Mouse (Mus musculus): ENCODE measurements around the gene Pgpep1. TPM values are rescaled to one million over a fixed set of nuclear protein-coding genes. Genes with fewer than 3 reads are reported as not detected.

Pgpep1 gene
- polyA plus RNA-seq, 1 experiment from 2014 or later: 50.5 TPM

DNA sequence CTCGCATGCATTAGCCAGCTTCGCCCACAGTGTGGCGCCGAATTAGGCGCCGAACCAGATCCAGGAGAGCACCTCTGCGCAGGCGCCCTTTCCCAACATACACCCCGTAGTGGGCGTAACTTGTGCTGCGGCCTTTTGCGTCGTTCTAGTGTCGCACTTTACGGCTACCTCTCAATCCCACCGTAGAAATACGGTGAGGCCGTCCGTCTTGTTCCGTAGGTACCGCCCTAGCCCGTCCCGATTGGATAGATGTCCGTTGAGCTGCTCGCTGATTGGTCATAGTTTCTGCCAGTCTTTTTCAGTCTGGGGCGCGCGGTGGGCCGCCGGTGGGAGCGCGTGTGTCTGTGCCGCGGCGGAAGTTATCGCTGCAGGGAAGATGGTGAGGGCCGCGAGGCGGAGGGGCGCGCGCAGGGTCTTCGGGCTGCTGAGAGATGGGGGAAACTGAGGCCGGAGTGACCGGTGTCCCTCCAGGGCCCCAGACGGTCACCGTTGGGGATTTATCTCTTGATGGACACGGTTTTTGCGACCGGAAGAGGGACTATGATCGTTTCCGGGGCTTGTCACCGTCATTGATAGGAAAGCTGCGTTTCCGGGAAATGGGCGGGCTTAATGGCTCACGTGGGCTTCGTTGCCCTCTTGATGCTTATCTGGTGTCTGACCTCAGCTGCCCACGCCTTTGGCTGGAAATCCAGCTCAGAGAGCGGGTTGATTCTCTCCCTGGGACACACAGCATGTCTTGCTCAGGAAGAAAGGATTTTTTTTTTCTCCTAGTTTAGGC, 13.1 kb upstream of the Pgpep1 start, which contains the start of gene Lsm4:
TSS of gene Lsm4 (plus strand) at position 170 of the 778 bp plus-strand sequence.
- H3K4me3 ChIP-seq: peak within 1 kb of the TSS; percentile 68
- peaks cover 18% of the 10 kb centered on the region for H3K4me1 ChIP-seq
- peak within 1 kb of the TSS; percentile 68 for H3K4me2 ChIP-seq
- peak within 1 kb of the TSS; percentile 80 for H3K9ac ChIP-seq
- H3K36me3 ChIP-seq: peaks cover 20% of the 10 kb centered on the region
- peak; percentile 95 for ATAC-seq (ENCODE audit: insufficient number of reproducible peaks, insufficient read depth, low FRiP score, low TSS enrichment, low read depth)
- no peaks in the 10 kb centered on the region for H3K27me3 ChIP-seq
- WGBS: under 1% methylated on average over 60 of the region's 60 CpGs
- H3K9me3 ChIP-seq: no peaks in the 10 kb centered on the region
- peak within 1 kb of the TSS; percentile 95 for H3K27ac ChIP-seq

DNA sequence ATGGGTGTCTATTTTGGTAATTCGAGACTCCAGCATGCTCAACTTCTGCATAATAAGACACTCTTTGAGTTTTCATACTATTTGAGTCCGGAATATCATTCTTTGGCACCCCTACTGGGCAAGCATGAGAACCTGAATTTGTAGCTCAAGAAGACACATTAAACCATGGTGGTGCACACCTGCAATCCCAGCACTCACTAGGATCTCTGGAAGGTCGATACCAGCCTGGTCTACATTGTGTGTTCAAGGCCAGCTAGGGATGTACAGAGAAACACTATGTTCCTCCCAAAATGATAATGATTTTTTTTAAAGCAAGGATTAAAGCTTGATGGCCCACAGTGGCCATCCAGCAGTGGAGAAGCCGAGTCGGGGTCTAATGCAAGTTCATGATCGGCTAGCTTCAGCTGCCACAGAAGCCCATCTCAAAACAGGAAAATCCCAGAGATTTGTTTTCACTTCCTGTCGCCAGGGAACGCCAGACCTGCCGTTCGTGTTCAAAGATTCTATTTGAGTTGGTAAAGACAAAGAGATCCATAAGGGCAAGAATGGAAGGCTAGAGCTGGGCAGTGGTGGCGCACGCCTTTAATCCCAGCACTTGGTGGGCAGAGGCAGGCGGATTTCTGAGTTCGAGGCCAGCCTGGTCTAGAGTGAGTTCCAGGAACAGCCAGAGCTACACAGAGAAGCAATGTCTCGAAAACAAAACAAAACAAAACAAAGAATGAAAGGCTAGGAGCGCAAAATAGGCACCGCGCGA, 12.3 kb upstream of the Pgpep1 start:
- H3K4me3 ChIP-seq: peak overlapping the region; percentile 68
- no peaks in the 10 kb centered on the region for H3K9me3 ChIP-seq
- WGBS: 39% methylated on average over 19 of the region's 19 CpGs
- peak overlapping the region; percentile 89 for H3K27ac ChIP-seq
- H3K36me3 ChIP-seq: peaks cover 13% of the 10 kb centered on the region
- H3K27me3 ChIP-seq: no peaks in the 10 kb centered on the region
- peaks cover 18% of the 10 kb centered on the region for H3K4me1 ChIP-seq
- H3K9ac ChIP-seq: peak overlapping the region; percentile 71
- H3K4me2 ChIP-seq: peak overlapping the region; percentile 68
- ATAC-seq (ENCODE audit: insufficient number of reproducible peaks, insufficient read depth, low FRiP score, low TSS enrichment, low read depth): no peak; the same call in 1 of the 2 replicates

DNA sequence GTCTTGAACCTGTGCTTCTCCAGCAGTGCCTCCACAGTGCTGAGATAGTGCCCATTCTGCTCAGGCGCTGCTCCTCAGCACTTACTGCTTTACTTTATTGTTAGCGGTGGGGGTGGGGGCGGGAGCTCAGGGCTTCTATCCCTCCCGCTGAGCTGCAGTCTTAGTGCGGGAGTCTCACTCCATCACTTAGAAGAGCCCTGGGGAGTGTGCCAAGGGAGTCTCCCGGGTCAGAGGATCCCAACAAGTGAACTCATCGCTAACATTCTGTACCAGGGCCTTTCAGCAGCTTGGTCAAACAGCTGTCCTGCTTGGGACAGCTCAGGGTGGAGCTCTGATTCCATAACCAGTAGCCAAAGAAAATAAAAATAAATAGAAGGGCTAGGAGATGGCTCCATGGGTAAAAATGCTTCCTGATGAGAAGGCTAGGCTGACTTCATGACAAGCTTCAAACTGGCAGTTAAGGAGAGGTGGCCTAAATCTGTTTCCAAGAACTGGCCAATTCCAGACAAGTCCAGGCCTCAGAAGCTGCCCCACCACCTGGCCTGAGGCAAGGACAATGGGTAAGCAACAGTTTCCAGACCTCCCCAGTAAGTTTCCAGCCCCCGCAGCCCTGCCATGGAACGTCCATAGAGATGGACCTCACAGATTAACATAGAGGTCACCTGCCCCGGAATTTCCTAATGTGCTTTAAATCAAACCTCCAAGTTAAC, 11.6 kb upstream of the Pgpep1 start:
- Histone ChIP-seq H3K27ac (no peak overlapping the region), H3K9ac (0 out of 2 replicates have a peak overlapping the region, but pooled peaks have one; percentile 16), H3K4me3 (no peak overlapping the region), H3K4me1 (peaks cover 18% of the 10 kb centered on the region), H3K4me2 (no peak overlapping the region), H3K9me3 (no peaks in the 10 kb centered on the region), H3K27me3 (no peaks in the 10 kb centered on the region), H3K36me3 (peaks cover 8% of the 10 kb centered on the region; the same call in 1 of the 2 replicates)
- ATAC-seq (ENCODE audit: insufficient number of reproducible peaks, insufficient read depth, low FRiP score, low TSS enrichment, low read depth): no peak
- WGBS: 66% methylated on average over 10 of the region's 10 CpGs

DNA sequence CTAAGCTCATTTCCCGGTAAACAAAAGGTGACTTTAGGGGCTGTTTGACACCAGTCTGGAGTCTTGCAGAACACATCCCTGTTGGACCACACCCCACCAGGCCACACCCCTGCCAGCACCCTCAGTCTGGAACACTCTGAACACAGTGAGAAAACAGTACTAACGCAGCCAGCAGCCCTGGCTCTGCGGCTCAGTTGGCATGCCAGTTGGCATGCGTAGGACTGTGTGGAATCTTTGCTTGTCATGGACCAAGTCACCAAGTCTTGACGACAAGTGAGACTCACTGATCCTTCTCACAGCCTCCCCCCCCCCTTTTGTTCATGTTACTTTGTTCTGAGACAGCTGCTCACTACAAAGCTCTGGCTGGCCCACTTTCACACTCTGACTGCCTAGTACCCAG, 6.9 kb upstream of the Pgpep1 start:
- H3K27ac ChIP-seq: no peak overlapping the region
- WGBS: 71% methylated on average over 5 of the region's 5 CpGs
- H3K4me1 ChIP-seq: no peaks in the 10 kb centered on the region
- no peak overlapping the region for H3K9ac ChIP-seq
- ATAC-seq (ENCODE audit: insufficient number of reproducible peaks, insufficient read depth, low FRiP score, low TSS enrichment, low read depth): no peak
- H3K4me3 ChIP-seq: no peak overlapping the region
- H3K9me3 ChIP-seq: no peaks in the 10 kb centered on the region
- H3K27me3 ChIP-seq: no peaks in the 10 kb centered on the region
- no peak overlapping the region for H3K4me2 ChIP-seq
- no peaks in the 10 kb centered on the region for H3K36me3 ChIP-seq

DNA sequence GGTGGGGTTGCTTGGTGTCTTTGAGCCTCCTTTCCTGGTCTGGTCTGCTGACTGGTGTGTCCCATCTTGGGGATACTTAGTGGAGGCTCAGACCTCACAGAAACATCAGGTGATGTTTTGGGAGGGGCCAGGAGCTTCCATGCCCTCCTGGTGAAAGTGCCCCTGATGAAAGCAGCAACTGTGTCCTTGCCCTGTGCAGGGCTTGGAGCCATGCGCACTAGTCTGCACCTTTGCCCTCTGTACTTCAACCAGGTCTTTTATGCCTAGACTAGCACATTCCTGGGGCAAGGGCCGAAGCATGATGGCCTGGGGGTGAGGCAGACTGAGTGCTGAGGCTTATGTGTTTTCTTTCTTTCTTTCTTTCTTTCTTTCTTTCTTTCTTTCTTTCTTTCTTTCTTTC, 5.4 kb upstream of the Pgpep1 start:
- no peak for ATAC-seq (ENCODE audit: insufficient number of reproducible peaks, insufficient read depth, low FRiP score, low TSS enrichment, low read depth)
- no peak overlapping the region for H3K4me3 ChIP-seq
- peaks cover 2% of the 10 kb centered on the region; the same call in 1 of the 2 replicates for H3K4me1 ChIP-seq
- no peaks in the 10 kb centered on the region for H3K9me3 ChIP-seq
- no peaks in the 10 kb centered on the region for H3K36me3 ChIP-seq
- no peak overlapping the region for H3K9ac ChIP-seq
- no peaks in the 10 kb centered on the region for H3K27me3 ChIP-seq
- no peak overlapping the region for H3K27ac ChIP-seq
- H3K4me2 ChIP-seq: no peak overlapping the region
- 39% methylated on average over 2 of the region's 2 CpGs for WGBS

DNA sequence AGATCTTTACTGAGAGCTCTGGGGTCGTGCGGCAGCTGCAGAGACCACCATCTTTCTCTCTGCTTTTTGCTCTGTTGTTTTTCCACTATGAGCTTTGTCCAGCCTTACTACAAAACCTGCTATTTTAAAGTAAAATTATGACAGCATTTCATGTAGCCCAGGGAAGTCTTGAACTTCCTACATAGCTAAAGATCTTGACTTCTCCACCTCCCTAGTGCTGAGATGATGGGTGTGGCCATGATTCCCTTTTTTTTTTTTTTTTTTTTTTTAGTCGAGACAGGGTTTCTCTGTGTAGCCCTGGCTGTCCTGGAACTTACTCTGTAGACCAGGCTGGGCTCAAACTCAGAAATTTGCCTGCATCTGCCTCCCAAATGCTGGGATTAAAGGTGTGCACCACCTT, 4.4 kb upstream of the Pgpep1 start:
- ATAC-seq (ENCODE audit: insufficient number of reproducible peaks, insufficient read depth, low FRiP score, low TSS enrichment, low read depth): no peak
- no peak overlapping the region for H3K27ac ChIP-seq
- H3K9me3 ChIP-seq: no peaks in the 10 kb centered on the region
- H3K27me3 ChIP-seq: no peaks in the 10 kb centered on the region
- H3K4me1 ChIP-seq: peaks cover 10% of the 10 kb centered on the region; the same call in 1 of the 2 replicates
- no peak overlapping the region for H3K4me3 ChIP-seq
- WGBS: 83% methylated on average over 3 of the region's 3 CpGs
- no peak overlapping the region for H3K9ac ChIP-seq
- H3K36me3 ChIP-seq: no peaks in the 10 kb centered on the region
- no peak overlapping the region for H3K4me2 ChIP-seq

- no peak overlapping the region for H3K4me2 ChIP-seq
- H3K27me3 ChIP-seq: no peaks in the 10 kb centered on the region
- peaks cover 14% of the 10 kb centered on the region for H3K4me1 ChIP-seq
- H3K9ac ChIP-seq: no peak overlapping the region
- WGBS: 68% methylated on average over 4 of the region's 4 CpGs
- H3K36me3 ChIP-seq: no peaks in the 10 kb centered on the region
- H3K9me3 ChIP-seq: no peaks in the 10 kb centered on the region
- no peak overlapping the region for H3K27ac ChIP-seq
- H3K4me3 ChIP-seq: no peak overlapping the region
- no peak for ATAC-seq (ENCODE audit: insufficient number of reproducible peaks, insufficient read depth, low FRiP score, low TSS enrichment, low read depth)
Observed at GRCm38 (mm10) chr8:70663691-70664090, 3.5 kb upstream of the Pgpep1 start.

- peak overlapping the region; percentile 93 for H3K4me2 ChIP-seq
- H3K36me3 ChIP-seq: peaks cover 30% of the 10 kb centered on the region
- H3K4me1 ChIP-seq: peaks cover 27% of the 10 kb centered on the region
- H3K4me3 ChIP-seq: peak overlapping the region; percentile 80
- WGBS: 1% methylated on average over 44 of the region's 44 CpGs
- no peaks in the 10 kb centered on the region for H3K9me3 ChIP-seq
- H3K27ac ChIP-seq: peak overlapping the region; percentile 83
- H3K9ac ChIP-seq: peak overlapping the region; percentile 88
- peak; percentile 97 for ATAC-seq (ENCODE audit: insufficient number of reproducible peaks, insufficient read depth, low FRiP score, low TSS enrichment, low read depth)
- H3K27me3 ChIP-seq: no peaks in the 10 kb centered on the region
Observed at GRCm38 (mm10) chr8:70659604-70660272, 450 bp downstream of the Pgpep1 start.

DNA sequence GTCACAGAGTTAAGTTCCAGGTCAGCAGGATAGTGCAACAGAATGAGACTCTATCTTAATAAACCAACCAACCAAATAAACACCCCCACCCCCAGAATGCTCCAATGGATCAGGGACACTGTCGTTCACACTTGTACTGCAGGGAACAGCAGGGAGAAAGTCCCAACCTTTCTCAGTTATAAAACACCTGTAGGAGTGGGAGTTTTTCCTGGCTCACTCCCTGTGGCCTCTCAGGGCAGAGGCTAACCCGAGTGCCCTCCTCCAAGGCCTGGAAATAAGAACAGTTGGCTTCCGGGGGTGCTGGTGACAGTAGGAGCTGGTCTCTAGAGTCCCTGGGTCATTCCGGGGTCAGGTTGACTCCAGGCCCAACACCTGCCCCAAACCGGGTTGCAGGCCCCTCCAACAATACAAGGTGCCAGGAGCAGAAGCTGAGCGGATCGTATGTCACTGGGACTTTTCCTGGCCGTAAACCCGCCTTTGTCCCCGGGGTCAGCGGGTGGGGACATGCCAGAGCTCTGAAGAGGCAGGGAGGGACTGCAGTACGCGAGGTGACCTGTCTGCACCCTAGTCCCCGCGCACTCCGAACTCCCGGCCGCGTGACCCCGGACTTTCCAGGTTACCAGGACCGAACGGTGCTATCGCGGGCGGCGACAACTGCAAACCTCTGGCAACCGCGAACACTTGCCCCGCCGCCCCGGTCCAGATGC, 1.1 kb downstream of the Pgpep1 start:
- peak overlapping the region; percentile 80 for H3K4me3 ChIP-seq
- no peaks in the 10 kb centered on the region for H3K9me3 ChIP-seq
- H3K4me2 ChIP-seq: peak overlapping the region; percentile 93
- H3K36me3 ChIP-seq: peaks cover 37% of the 10 kb centered on the region
- peak overlapping the region; percentile 60 for H3K27ac ChIP-seq
- 1% methylated on average over 31 of the region's 31 CpGs for WGBS
- H3K4me1 ChIP-seq: peaks cover 27% of the 10 kb centered on the region
- peak overlapping the region; percentile 88 for H3K9ac ChIP-seq
- 0 out of 2 replicates have a peak, but pooled peaks have one; percentile 23 for ATAC-seq (ENCODE audit: insufficient number of reproducible peaks, insufficient read depth, low FRiP score, low TSS enrichment, low read depth)
- H3K27me3 ChIP-seq: no peaks in the 10 kb centered on the region

DNA sequence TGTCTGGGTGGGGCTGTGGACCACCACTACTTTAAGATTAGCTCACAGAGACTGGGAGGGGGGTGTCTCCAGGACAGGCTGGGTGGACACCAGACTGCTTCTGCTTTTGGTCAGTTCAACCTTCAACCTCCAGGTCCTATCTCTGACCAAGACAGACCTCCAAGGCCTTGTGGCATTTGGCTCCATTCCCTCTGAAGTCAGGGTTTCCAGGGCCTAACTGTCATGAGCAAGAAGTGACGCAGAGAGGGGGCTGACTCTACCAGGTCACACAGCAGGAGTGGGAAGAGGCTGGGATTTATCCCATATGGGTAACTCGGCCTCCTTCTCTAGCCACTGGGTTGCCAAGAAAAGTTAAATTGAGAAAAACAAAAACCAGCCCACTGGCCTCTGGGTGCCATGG, 2.4 kb downstream of the Pgpep1 start:
- no peak overlapping the region for H3K4me3 ChIP-seq
- H3K36me3 ChIP-seq: peaks cover 40% of the 10 kb centered on the region
- peaks cover 27% of the 10 kb centered on the region for H3K4me1 ChIP-seq
- H3K27ac ChIP-seq: no peak overlapping the region
- 85% methylated on average over 2 of the region's 2 CpGs for WGBS
- no peak for ATAC-seq (ENCODE audit: insufficient number of reproducible peaks, insufficient read depth, low FRiP score, low TSS enrichment, low read depth)
- H3K4me2 ChIP-seq: no peak overlapping the region; the same call in 1 of the 2 replicates
- H3K9me3 ChIP-seq: no peaks in the 10 kb centered on the region
- H3K27me3 ChIP-seq: no peaks in the 10 kb centered on the region
- 0 out of 2 replicates have a peak overlapping the region, but pooled peaks have one; percentile 88 for H3K9ac ChIP-seq

Measured in embryonic facial prominence, embryonic 13.5 days (tissue).